ENCODE assay signal across 8 mouse cellular contexts in the genomic region with DNA sequence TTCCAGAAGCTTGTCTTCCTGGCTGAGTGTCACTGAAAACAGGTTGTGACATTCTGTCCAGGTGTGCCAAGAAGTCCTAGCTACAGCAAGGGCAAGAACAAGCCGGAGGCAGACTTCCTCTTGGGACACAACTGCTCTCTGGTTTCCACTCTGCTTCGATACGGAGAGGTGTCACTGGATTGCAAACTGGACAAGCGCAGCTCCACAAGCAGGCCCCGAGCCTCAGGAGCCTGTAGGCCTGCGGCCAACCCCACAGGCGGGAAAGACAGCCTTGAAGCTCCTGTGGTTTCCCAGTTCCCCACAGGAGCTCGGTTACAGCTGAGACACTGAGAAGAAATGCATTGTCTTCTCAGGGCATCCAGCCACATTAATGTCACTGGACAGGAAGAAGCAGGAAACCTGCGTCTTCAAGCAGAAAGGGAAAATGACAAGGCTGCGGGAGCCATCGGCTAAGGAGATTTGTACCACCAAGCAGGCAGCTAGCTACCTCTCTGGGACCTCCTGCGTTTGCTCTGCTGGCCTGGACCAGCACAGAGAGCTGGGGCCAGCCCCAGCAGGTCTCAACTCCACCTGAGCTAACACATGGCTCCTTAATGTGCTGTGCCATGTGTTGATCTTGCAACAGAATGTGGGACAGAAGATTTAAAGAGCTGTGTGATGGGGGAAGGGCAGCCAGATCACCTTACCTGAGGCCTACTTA. TPM values are rescaled to one million over a fixed set of nuclear protein-coding genes. Genes with fewer than 3 reads are reported as not detected.
DNase-seq lines count a peak whose midpoint lies in the region; ATAC-seq and TF ChIP-seq lines count a peak whose summit lies in the region.

No protein-coding gene starts in this region.

- no peak for ATAC-seq in forebrain, embryonic 16.5 days
- ATAC-seq in lung, embryonic 14.5 days (ENCODE audit: insufficient read depth) = no peak; the same call in 1 of the 2 replicates
- no peak for ATAC-seq in stomach, embryonic 14.5 days (ENCODE audit: insufficient number of reproducible peaks, insufficient read depth, low FRiP score, low read depth)

- no peaks in the 10 kb centered on the region for H3K27me3 ChIP-seq in forebrain, embryonic 16.5 days (replicated peaks; ENCODE audit: control insufficient read depth, insufficient read depth, low read length)
- no peaks in the 10 kb centered on the region for H3K27me3 ChIP-seq in lung, embryonic 14.5 days (ENCODE audit: insufficient read depth, low read length)
- H3K27me3 ChIP-seq in stomach, embryonic 14.5 days (ENCODE audit: control insufficient read depth, insufficient read depth, low read length) = no peaks in the 10 kb centered on the region

- 40% methylated on average over 12 of the region's 12 CpGs for WGBS in forebrain, embryonic 16.5 days
- 15% methylated on average over 12 of the region's 12 CpGs for WGBS in lung, embryonic 14.5 days
- WGBS in stomach, embryonic 14.5 days = 29% methylated on average over 12 of the region's 12 CpGs

- H3K4me1 ChIP-seq in forebrain, embryonic 16.5 days (replicated peaks; ENCODE audit: control insufficient read depth, insufficient read depth, low read length) = peaks cover 31% of the 10 kb centered on the region
- H3K4me1 ChIP-seq in lung, embryonic 14.5 days (ENCODE audit: insufficient read depth) = peaks cover 28% of the 10 kb centered on the region
- peaks cover 33% of the 10 kb centered on the region for H3K4me1 ChIP-seq in stomach, embryonic 14.5 days (ENCODE audit: control insufficient read depth, insufficient read depth, low read length)

- peak overlapping the region; percentile 3; the same call in 1 of the 2 replicates for H3K4me3 ChIP-seq in forebrain, embryonic 16.5 days (replicated peaks; ENCODE audit: low read length)
- H3K4me3 ChIP-seq in lung, embryonic 14.5 days (ENCODE audit: low read depth, low read length) = peak overlapping the region; percentile 88
- peak overlapping the region; percentile 94 for H3K4me3 ChIP-seq in stomach, embryonic 14.5 days (ENCODE audit: low read depth, low read length)

- no peaks in the 10 kb centered on the region for H3K9me3 ChIP-seq in forebrain, embryonic 16.5 days (ENCODE audit: control insufficient read depth, low read length)
- H3K9me3 ChIP-seq in lung, embryonic 14.5 days (ENCODE audit: low read depth, low read length) = no peaks in the 10 kb centered on the region
- no peaks in the 10 kb centered on the region for H3K9me3 ChIP-seq in stomach, embryonic 14.5 days (ENCODE audit: control insufficient read depth, low read depth, low read length)

- no peak for TF ChIP-seq CTCF in lung, embryonic 14.5 days (IDR thresholded peaks at IDR 0.05; ENCODE audit: low read depth)

- peak; percentile 21 for DNase-seq in MEL-GATA-1-ER (ENCODE audit: extremely low read depth, low read depth)
- DNase-seq in cerebellum, adult 11 months = peak; percentile 64
- DNase-seq in kidney, adult 18-20 months = peak; percentile 52
- DNase-seq in lung, embryonic 14.5 days = peak; percentile 58
- DNase-seq in layer of hippocampus, adult 11-12 months (ENCODE audit: low spot score) = no peak
- no peak for DNase-seq in testis, postnatal 14 days (ENCODE audit: low spot score)

- H3K27ac ChIP-seq in forebrain, embryonic 16.5 days (ENCODE audit: low read length) = peak overlapping the region; percentile 22; the same call in 1 of the 2 replicates
- peak overlapping the region; percentile 97 for H3K27ac ChIP-seq in lung, embryonic 14.5 days (ENCODE audit: low read depth)
- peak overlapping the region; percentile 96 for H3K27ac ChIP-seq in stomach, embryonic 14.5 days (ENCODE audit: low read length)

- peak overlapping the region; percentile 34; the same call in 1 of the 2 replicates for H3K9ac ChIP-seq in forebrain, embryonic 16.5 days (replicated peaks; ENCODE audit: low read depth, low read length)
- peak overlapping the region; percentile 41 for H3K9ac ChIP-seq in lung, embryonic 14.5 days
- H3K9ac ChIP-seq in stomach, embryonic 14.5 days (replicated peaks; ENCODE audit: low read depth, low read length) = peak overlapping the region; percentile 21; the same call in 1 of the 2 replicates

- H3K4me2 ChIP-seq in forebrain, embryonic 16.5 days (ENCODE audit: low read length) = peak overlapping the region; percentile 98
- H3K4me2 ChIP-seq in lung, embryonic 14.5 days = peak overlapping the region; percentile 87
- H3K4me2 ChIP-seq in stomach, embryonic 14.5 days (replicated peaks; ENCODE audit: low read depth, low read length) = peak overlapping the region; percentile 51

- no peaks in the 10 kb centered on the region for H3K36me3 ChIP-seq in forebrain, embryonic 16.5 days (ENCODE audit: control insufficient read depth, insufficient read depth)
- no peaks in the 10 kb centered on the region for H3K36me3 ChIP-seq in lung, embryonic 14.5 days (ENCODE audit: insufficient read depth)
- no peaks in the 10 kb centered on the region for H3K36me3 ChIP-seq in stomach, embryonic 14.5 days (ENCODE audit: control insufficient read depth, insufficient read depth, low read length)

RNA-seq across cellular contexts. Expression of a gene that starts 1.7 kb away (rescaled TPM):
- 32.5 and 35.1 TPM in 2 replicates for polyA plus RNA-seq in forebrain, embryonic 16.5 days (2015; fragmentation: Nextera tagmentation; extraction: Ambion mirVana)
- 46.8 and 48.6 TPM in 2 replicates for polyA plus RNA-seq in lung, embryonic 14.5 days (2014; fragmentation: Nextera tagmentation; extraction: Ambion mirVana)
- polyA plus RNA-seq in stomach, embryonic 14.5 days (2014; fragmentation: Nextera tagmentation; extraction: Ambion mirVana) = 41.6 and 48.1 TPM in 2 replicates

Comparison
In these comparisons a context has a peak if more than half of its experiments do, and no peak if none do; other contexts are left out.
1. DNase-seq: peak in MEL-GATA-1-ER (single experiment), cerebellum, adult 11 months (single experiment), kidney, adult 18-20 months (single experiment) and lung, embryonic 14.5 days (single experiment); none in layer of hippocampus, adult 11-12 months (single experiment) and testis, postnatal 14 days (single experiment).
2. H3K27ac ChIP-seq: peak in every context shown above with its lines; median percentile 97 in lung, embryonic 14.5 days; 96 in stomach, embryonic 14.5 days; 22 in forebrain, embryonic 16.5 days.
3. H3K4me3 ChIP-seq: peak in every context shown above with its lines; median percentile 94 in stomach, embryonic 14.5 days; 88 in lung, embryonic 14.5 days; 3 in forebrain, embryonic 16.5 days.
4. Peak in every context shown above with its lines, with median percentiles within 50 percentile points of each other: H3K4me2 ChIP-seq and H3K9ac ChIP-seq.